Mouse (Mus musculus): ENCODE measurements around the gene Rpusd1. TPM values are rescaled to one million over a fixed set of nuclear protein-coding genes. Genes with fewer than 3 reads are reported as not detected.

The Rpusd1 gene
- total RNA-seq, 1 experiment: 8.7 TPM

GRCm38 (mm10) chr17:25686323-25686722, 41.1 kb upstream of the Rpusd1 start:
- Histone ChIP-seq H3K4me1 (ENCODE audit: control insufficient read depth in 2 of 2, insufficient read depth in 2 of 2, low read length in 2 of 2, poor library complexity in 1 of 2) (no peaks in the 10 kb centered on the region), H3K9ac (ENCODE audit: insufficient read depth, low read depth, low read length, poor library complexity, severe bottlenecking) (no peak overlapping the region), H3K36me3 (ENCODE audit: control insufficient read depth, insufficient read depth, low read length, poor library complexity, severe bottlenecking) (no peaks in the 10 kb centered on the region), H3K27ac (ENCODE audit: insufficient read depth, low read depth, low read length, poor library complexity, severe bottlenecking) (no peak overlapping the region), H3K9me3 (ENCODE audit: control insufficient read depth, insufficient read depth, low read depth, low read length) (no peaks in the 10 kb centered on the region), H3K4me3 (ENCODE audit: insufficient read depth in 1 of 2, low read depth in 1 of 2, low read length in 2 of 2, poor library complexity in 1 of 2, severe bottlenecking in 1 of 2) (no peak overlapping the region)
- TF ChIP-seq HCFC1 (IDR thresholded peaks at IDR 0.05; ENCODE audit: borderline replicate concordance, insufficient read depth, low read length) (no peak), MAFK (IDR thresholded peaks at IDR 0.05; ENCODE audit: insufficient read depth, low read depth, low read length) (no peak), ZNF384 (IDR thresholded peaks at IDR 0.05; ENCODE audit: low read depth, low read length) (no peak), ZC3H11A (IDR thresholded peaks at IDR 0.05; ENCODE audit: borderline replicate concordance, low read depth, low read length) (no peak)
- no peak for DNase-seq (ENCODE audit: low read depth, low spot score)
- in situ Hi-C loops (cut with MboI; ENCODE audit: low sequenced_read_pairs in 2 of 2, unreplicated experiment in 2 of 2): no loop called here

- in situ Hi-C loops (cut with MboI; ENCODE audit: low sequenced_read_pairs in 2 of 2, unreplicated experiment in 2 of 2): no loop called here
- no peak for DNase-seq (ENCODE audit: low read depth, low spot score)
- Histone ChIP-seq H3K27ac (ENCODE audit: insufficient read depth, low read depth, low read length, poor library complexity, severe bottlenecking) (no peak overlapping the region), H3K36me3 (ENCODE audit: control insufficient read depth, insufficient read depth, low read length, poor library complexity, severe bottlenecking) (no peaks in the 10 kb centered on the region), H3K9me3 (ENCODE audit: control insufficient read depth, insufficient read depth, low read depth, low read length) (no peaks in the 10 kb centered on the region), H3K9ac (ENCODE audit: insufficient read depth, low read depth, low read length, poor library complexity, severe bottlenecking) (no peak overlapping the region), H3K4me1 (ENCODE audit: control insufficient read depth in 2 of 2, insufficient read depth in 2 of 2, low read length in 2 of 2, poor library complexity in 1 of 2) (no peaks in the 10 kb centered on the region), H3K4me3 (ENCODE audit: insufficient read depth in 1 of 2, low read depth in 1 of 2, low read length in 2 of 2, poor library complexity in 1 of 2, severe bottlenecking in 1 of 2) (no peak overlapping the region)
- TF ChIP-seq ZC3H11A (IDR thresholded peaks at IDR 0.05; ENCODE audit: borderline replicate concordance, low read depth, low read length) (no peak), CHD2 (IDR thresholded peaks at IDR 0.05; ENCODE audit: low read depth, low read length) (no peak), HCFC1 (IDR thresholded peaks at IDR 0.05; ENCODE audit: borderline replicate concordance, insufficient read depth, low read length) (no peak), ZNF384 (IDR thresholded peaks at IDR 0.05; ENCODE audit: low read depth, low read length) (no peak), MAFK (IDR thresholded peaks at IDR 0.05; ENCODE audit: insufficient read depth, low read depth, low read length) (no peak)
Observed at GRCm38 (mm10) chr17:25688922-25689321, 38.5 kb upstream of the Rpusd1 start.

- TF ChIP-seq CHD2 (IDR thresholded peaks at IDR 0.05; ENCODE audit: low read depth, low read length): no peak
- TF ChIP-seq HCFC1 (IDR thresholded peaks at IDR 0.05; ENCODE audit: borderline replicate concordance, insufficient read depth, low read length): no peak
- TF ChIP-seq MAFK (IDR thresholded peaks at IDR 0.05; ENCODE audit: insufficient read depth, low read depth, low read length): no peak
- TF ChIP-seq ZNF384 (IDR thresholded peaks at IDR 0.05; ENCODE audit: low read depth, low read length): no peak
- no peak for TF ChIP-seq ZC3H11A (IDR thresholded peaks at IDR 0.05; ENCODE audit: borderline replicate concordance, low read depth, low read length)
- DNase-seq (ENCODE audit: low read depth, low spot score): no peak
- Histone ChIP-seq H3K9ac (ENCODE audit: insufficient read depth, low read depth, low read length, poor library complexity, severe bottlenecking) (no peak overlapping the region), H3K27ac (ENCODE audit: insufficient read depth, low read depth, low read length, poor library complexity, severe bottlenecking) (no peak overlapping the region), H3K36me3 (ENCODE audit: control insufficient read depth, insufficient read depth, low read length, poor library complexity, severe bottlenecking) (no peaks in the 10 kb centered on the region), H3K4me3 (ENCODE audit: insufficient read depth in 1 of 2, low read depth in 1 of 2, low read length in 2 of 2, poor library complexity in 1 of 2, severe bottlenecking in 1 of 2) (no peak overlapping the region), H3K9me3 (ENCODE audit: control insufficient read depth, insufficient read depth, low read depth, low read length) (no peaks in the 10 kb centered on the region), H3K4me1 (ENCODE audit: control insufficient read depth in 2 of 2, insufficient read depth in 2 of 2, low read length in 2 of 2, poor library complexity in 1 of 2) (no peaks in the 10 kb centered on the region)
- in situ Hi-C loops (cut with MboI; ENCODE audit: low sequenced_read_pairs in 2 of 2, unreplicated experiment in 2 of 2): loop anchor here in 1 of 2 experiments (10.0 kb wide), 1 partner anchor 221 kb away; no protein-coding TSS in a partner anchor
Observed at GRCm38 (mm10) chr17:25696263-25696662, 31.2 kb upstream of the Rpusd1 start.

- peak; percentile 81 for DNase-seq (ENCODE audit: low read depth, low spot score)
- H3K36me3 ChIP-seq (ENCODE audit: control insufficient read depth, insufficient read depth, low read length, poor library complexity, severe bottlenecking): no peaks in the 10 kb centered on the region
- TF ChIP-seq ZNF384 (IDR thresholded peaks at IDR 0.05; ENCODE audit: low read depth, low read length) (no peak), ZC3H11A (IDR thresholded peaks at IDR 0.05; ENCODE audit: borderline replicate concordance, low read depth, low read length) (peak; percentile 91)
- in situ Hi-C loops (cut with MboI; ENCODE audit: low sequenced_read_pairs in 2 of 2, unreplicated experiment in 2 of 2): loop anchor here in 1 of 2 experiments (10.0 kb wide), 1 partner anchor 224 kb away; no protein-coding TSS in a partner anchor
- no peaks in the 10 kb centered on the region for H3K9me3 ChIP-seq (ENCODE audit: control insufficient read depth, insufficient read depth, low read depth, low read length)
- H3K27ac ChIP-seq (ENCODE audit: insufficient read depth, low read depth, low read length, poor library complexity, severe bottlenecking): no peak overlapping the region
- no peak overlapping the region for H3K9ac ChIP-seq (ENCODE audit: insufficient read depth, low read depth, low read length, poor library complexity, severe bottlenecking)
- H3K4me3 ChIP-seq (ENCODE audit: insufficient read depth in 1 of 2, low read depth in 1 of 2, low read length in 2 of 2, poor library complexity in 1 of 2, severe bottlenecking in 1 of 2): no peak overlapping the region
- no peaks in the 10 kb centered on the region for H3K4me1 ChIP-seq (ENCODE audit: control insufficient read depth in 2 of 2, insufficient read depth in 2 of 2, low read length in 2 of 2, poor library complexity in 1 of 2)
Observed at GRCm38 (mm10) chr17:25698446-25698845, 29.0 kb upstream of the Rpusd1 start.

DNA sequence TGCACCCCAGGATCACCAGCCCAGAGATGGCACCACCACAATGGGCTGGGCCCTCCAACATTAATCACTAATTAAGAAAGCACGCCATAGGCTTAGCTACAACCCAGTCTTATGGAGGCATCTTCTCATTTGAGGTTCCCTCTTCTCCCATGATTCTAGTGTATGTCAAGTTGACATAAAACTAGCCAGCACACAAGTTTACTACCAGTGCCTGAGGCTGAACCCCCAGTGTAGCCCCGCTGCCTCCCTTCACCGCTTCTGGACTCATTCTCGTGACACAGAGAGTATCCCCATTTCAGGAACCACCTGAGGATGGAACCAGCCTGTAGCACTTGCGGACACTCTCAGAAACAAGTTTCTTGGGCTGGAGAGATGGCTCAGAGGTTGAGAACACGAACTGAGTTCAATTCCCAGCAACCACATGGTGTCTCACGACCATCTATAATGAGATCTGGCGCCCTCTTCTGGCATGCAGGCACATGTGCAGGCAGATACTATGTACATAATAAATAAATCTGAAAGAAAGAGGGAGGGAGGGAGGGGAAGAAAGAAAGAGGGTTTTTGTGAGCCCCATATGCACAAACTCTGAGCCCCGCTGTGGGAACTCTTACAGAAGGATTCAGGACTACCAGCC, 26.5 kb upstream of the Rpusd1 start:
- H3K9ac ChIP-seq (ENCODE audit: insufficient read depth, low read depth, low read length, poor library complexity, severe bottlenecking): peak overlapping the region; percentile 41
- H3K27ac ChIP-seq (ENCODE audit: insufficient read depth, low read depth, low read length, poor library complexity, severe bottlenecking): no peak overlapping the region
- no peaks in the 10 kb centered on the region for H3K9me3 ChIP-seq (ENCODE audit: control insufficient read depth, insufficient read depth, low read depth, low read length)
- in situ Hi-C loops (cut with MboI; ENCODE audit: low sequenced_read_pairs in 2 of 2, unreplicated experiment in 2 of 2): no loop called here
- TF ChIP-seq CHD2 (IDR thresholded peaks at IDR 0.05; ENCODE audit: low read depth, low read length): no peak
- TF ChIP-seq HCFC1 (IDR thresholded peaks at IDR 0.05; ENCODE audit: borderline replicate concordance, insufficient read depth, low read length): no peak
- peak; percentile 43; the same call in 1 of the 2 replicates for TF ChIP-seq ZC3H11A (IDR thresholded peaks at IDR 0.05; ENCODE audit: borderline replicate concordance, low read depth, low read length)
- H3K4me3 ChIP-seq (ENCODE audit: insufficient read depth in 1 of 2, low read depth in 1 of 2, low read length in 2 of 2, poor library complexity in 1 of 2, severe bottlenecking in 1 of 2): no peak overlapping the region
- H3K36me3 ChIP-seq (ENCODE audit: control insufficient read depth, insufficient read depth, low read length, poor library complexity, severe bottlenecking): no peaks in the 10 kb centered on the region
- DNase-seq (ENCODE audit: low read depth, low spot score): no peak
- no peaks in the 10 kb centered on the region for H3K4me1 ChIP-seq (ENCODE audit: control insufficient read depth in 2 of 2, insufficient read depth in 2 of 2, low read length in 2 of 2, poor library complexity in 1 of 2)

Data from ES-E14 (cell line).